Mouse (Mus musculus): ENCODE results near the gene Phlda2. TPM values are rescaled to one million over a fixed set of nuclear protein-coding genes. Genes with fewer than 3 reads are reported as not detected.

Gene Phlda2
- total and polyA plus RNA-seq, 3 experiments: not detected

- TF ChIP-seq NRF1 (IDR thresholded peaks at IDR 0.05; ENCODE audit: low read depth, low read length): peak; percentile 94
- no peak for TF ChIP-seq ETS1 (conservative IDR thresholded peaks at IDR 0.05; ENCODE audit: low read depth, low read length)
- TF ChIP-seq ZC3H11A (IDR thresholded peaks at IDR 0.05; ENCODE audit: low read depth, low read length): no peak
- TF ChIP-seq IRF4 (IDR thresholded peaks at IDR 0.05; ENCODE audit: low read depth, low read length): no peak; the same call in 1 of the 2 replicates
- no peak for TF ChIP-seq USF2 (conservative IDR thresholded peaks at IDR 0.05; ENCODE audit: low read depth, low read length)
- no peak for TF ChIP-seq ZKSCAN1 (IDR thresholded peaks at IDR 0.05; ENCODE audit: borderline replicate concordance, low read depth, low read length)
- TF ChIP-seq POLR2A (IDR thresholded peaks at IDR 0.05; ENCODE audit: low read depth, low read length): peak; percentile 96
- peak; percentile 79; the same call in 1 of the 2 replicates for TF ChIP-seq MAX (IDR thresholded peaks at IDR 0.05; ENCODE audit: low read length)
- TF ChIP-seq POLR2AphosphoS2 (IDR thresholded peaks at IDR 0.05; ENCODE audit: low read depth, low read length): peak; percentile 88
- no peak for TF ChIP-seq UBTF (IDR thresholded peaks at IDR 0.05; ENCODE audit: low read depth, low read length)
- TF ChIP-seq CHD2 (IDR thresholded peaks at IDR 0.05; ENCODE audit: low read length): peak; percentile 95
- no peak for TF ChIP-seq JUND (conservative IDR thresholded peaks at IDR 0.05; ENCODE audit: low read depth, low read length)
- no peak for TF ChIP-seq RAD21 (IDR thresholded peaks at IDR 0.05; ENCODE audit: low read depth, low read length)
- TF ChIP-seq MYC (IDR thresholded peaks at IDR 0.05; ENCODE audit: low read depth, low read length): peak; percentile 92
- TF ChIP-seq ELF1 (IDR thresholded peaks at IDR 0.05; ENCODE audit: low read depth, low read length): peak; percentile 81
- TF ChIP-seq JUN (IDR thresholded peaks at IDR 0.05; ENCODE audit: insufficient read depth, low read depth, low read length): no peak
- no peak for TF ChIP-seq E2F4 (IDR thresholded peaks at IDR 0.05; ENCODE audit: insufficient replicate concordance, low read depth, low read length)
- TF ChIP-seq BHLHE40 (IDR thresholded peaks at IDR 0.05; ENCODE audit: low read depth, low read length): peak; percentile 67
- TF ChIP-seq USF1 (IDR thresholded peaks at IDR 0.05; ENCODE audit: low read depth, low read length): no peak
- TF ChIP-seq MEF2A (IDR thresholded peaks at IDR 0.05; ENCODE audit: borderline replicate concordance, low read depth, low read length): peak; percentile 5; the same call in 1 of the 2 replicates
- TF ChIP-seq HCFC1 (IDR thresholded peaks at IDR 0.05; ENCODE audit: low read depth, low read length): peak; percentile 83
- TF ChIP-seq KAT2A (IDR thresholded peaks at IDR 0.05; ENCODE audit: insufficient replicate concordance, low read length): peak; percentile 82; the same call in 1 of the 2 replicates
- no peak for TF ChIP-seq PAX5 (IDR thresholded peaks at IDR 0.05; ENCODE audit: low read length)
Observed at GRCm38 (mm10) chr7:143548976-143549457, 46.1 kb upstream of the Phlda2 start, which contains the start of gene Nap1l4 (continued).

- in situ Hi-C loops (cut with MboI; ENCODE audit: low pct_ligation_motif_present, low pct_unique_long_range_greater_than_20kb, low sequenced_read_pairs): no loop called here
- Histone ChIP-seq H3K9ac (ENCODE audit: insufficient read depth, low read depth) (peak overlapping the region; percentile 83), H3K27ac (ENCODE audit: insufficient read depth, low read depth) (peak overlapping the region; percentile 89), H3K79me2 (replicated peaks; ENCODE audit: control insufficient read depth, extremely low read depth, insufficient read depth, poor library complexity, severe bottlenecking) (peaks cover 42% of the 10 kb centered on the region), H3K4me2 (ENCODE audit: insufficient read depth, low read depth, poor library complexity, severe bottlenecking) (peak overlapping the region; percentile 44), H3K9me3 (replicated peaks; ENCODE audit: low read length) (no peaks in the 10 kb centered on the region), H3K4me3 (replicated peaks in 1 of 3; ENCODE audit: low read depth in 2 of 3, low read length in 2 of 3, poor library complexity in 1 of 3) (peak overlapping the region; percentile 83 to 97 (median 92)), H3K4me1 (ENCODE audit: control insufficient read depth in 1 of 2, insufficient read depth in 2 of 2) (peaks cover 3 to 47% of the 10 kb centered on the region in 2 experiments), H3K36me3 (replicated peaks in 1 of 2; ENCODE audit: control insufficient read depth in 1 of 2, insufficient read depth in 1 of 2, low read length in 1 of 2) (peaks cover 12 to 44% of the 10 kb centered on the region in 2 experiments), H3K27me3 (replicated peaks) (no peaks in the 10 kb centered on the region)
- dilution Hi-C loops (cut with MboI; ENCODE audit: extremely low pct_ligation_motif_present, extremely low pct_unique_long_range_greater_than_20kb, low sequenced_read_pairs): no loop called here
- DNase-seq (ENCODE audit: extremely low read depth): peak; percentile 52
- TF ChIP-seq POLR2AphosphoS2 (IDR thresholded peaks at IDR 0.05; ENCODE audit: low read depth, low read length): no peak
- peak; percentile 63 for TF ChIP-seq MYC (IDR thresholded peaks at IDR 0.05; ENCODE audit: low read depth, low read length)
- no peak for TF ChIP-seq POLR2A (IDR thresholded peaks at IDR 0.05; ENCODE audit: low read depth, low read length)
- no peak for TF ChIP-seq KAT2A (IDR thresholded peaks at IDR 0.05; ENCODE audit: insufficient replicate concordance, low read length)
- peak; percentile 30; the same call in 1 of the 2 replicates for TF ChIP-seq MAX (IDR thresholded peaks at IDR 0.05; ENCODE audit: low read length)
- TF ChIP-seq TCF12 (IDR thresholded peaks at IDR 0.05; ENCODE audit: low read depth, low read length): no peak
- TF ChIP-seq IRF4 (IDR thresholded peaks at IDR 0.05; ENCODE audit: low read depth, low read length): no peak
- peak; percentile 75 for TF ChIP-seq MXI1 (IDR thresholded peaks at IDR 0.05; ENCODE audit: low read depth, low read length)
- no peak; the same call in 1 of the 2 replicates for TF ChIP-seq UBTF (IDR thresholded peaks at IDR 0.05; ENCODE audit: low read depth, low read length)
- peak; percentile 86 for TF ChIP-seq BHLHE40 (IDR thresholded peaks at IDR 0.05; ENCODE audit: low read depth, low read length)
- no peak for TF ChIP-seq USF1 (IDR thresholded peaks at IDR 0.05; ENCODE audit: low read depth, low read length)
- TF ChIP-seq JUND (conservative IDR thresholded peaks at IDR 0.05; ENCODE audit: low read depth, low read length): no peak
- TF ChIP-seq MEF2A (IDR thresholded peaks at IDR 0.05; ENCODE audit: borderline replicate concordance, low read depth, low read length): no peak
- no peak for TF ChIP-seq JUN (IDR thresholded peaks at IDR 0.05; ENCODE audit: insufficient read depth, low read depth, low read length)
- no peak for TF ChIP-seq CHD2 (IDR thresholded peaks at IDR 0.05; ENCODE audit: low read length)
- 0 out of 2 replicates have a peak, but pooled peaks have one; percentile 29 for TF ChIP-seq TBP (conservative IDR thresholded peaks at IDR 0.05; ENCODE audit: low read depth, low read length)
- TF ChIP-seq ZMIZ1 (IDR thresholded peaks at IDR 0.05; ENCODE audit: low read depth, low read length): 0 out of 2 replicates have a peak, but pooled peaks have one; percentile 19
- TF ChIP-seq MAFK (IDR thresholded peaks at IDR 0.05; ENCODE audit: insufficient replicate concordance, low read length): no peak
- TF ChIP-seq NELFE (IDR thresholded peaks at IDR 0.05; ENCODE audit: low read depth, low read length): 0 out of 2 replicates have a peak, but pooled peaks have one; percentile 5
- 0 out of 2 replicates have a peak, but pooled peaks have one; percentile 38 for TF ChIP-seq CHD1 (IDR thresholded peaks at IDR 0.05; ENCODE audit: low read depth, low read length)
- no peak for TF ChIP-seq RCOR1 (conservative IDR thresholded peaks at IDR 0.05; ENCODE audit: low read depth, low read length)
Observed at GRCm38 (mm10) chr7:143548231-143548961, 45.4 kb upstream of the Phlda2 start.

All from CH12.LX (cell line).